Mouse (Mus musculus) MEL (cell line): ENCODE data around the gene Lrrc4b.

ENCODE experiments used
- BHLHE40 ChIP-seq: IDR thresholded peaks from 2 replicates; pipeline ENCODE4 v1.6.1; 2012; ENCODE audit warnings: low read depth, mild to moderate bottlenecking, inconsistent platforms, low read length, improper control_type of control experiment, borderline replicate concordance
- CHD1 ChIP-seq: IDR thresholded peaks from 2 replicates; pipeline ENCODE4 v1.6.1; 2012; ENCODE audit warnings: low read depth, mild to moderate bottlenecking, inconsistent platforms, low read length, improper control_type of control experiment
- CTCF ChIP-seq, 3 experiments: IDR thresholded peaks in 2 of 3; conservative IDR thresholded peaks in 1 of 3; 2 replicates each; pipeline ENCODE4 v1.5.1; 2011 to 2012; ENCODE audit warnings: low read length in 3 of 3, low read depth in 2 of 3, mild to moderate bottlenecking in 2 of 3, improper control_type of control experiment in 1 of 3, inconsistent platforms in 1 of 3, mixed read lengths in 1 of 3, moderate library complexity in 1 of 3; ENCODE audit not compliant: control insufficient read depth in 1 of 3, insufficient read depth in 1 of 3, poor library complexity in 1 of 3, severe bottlenecking in 1 of 3
- E2F4 ChIP-seq: IDR thresholded peaks from 2 replicates; pipeline ENCODE4 v1.6.1; 2011; ENCODE audit warnings: low read depth, low read length, improper control_type of control experiment, borderline replicate concordance
- ELF1 ChIP-seq: IDR thresholded peaks from 2 replicates; pipeline ENCODE4 v1.6.1; 2014; ENCODE audit warnings: low read depth, mild to moderate bottlenecking, inconsistent platforms, low read length, improper control_type of control experiment, moderate library complexity
- EP300 ChIP-seq, 2 experiments: IDR thresholded peaks; 2 replicates each; pipeline ENCODE4 v1.6.1; 2011; ENCODE audit warnings: improper control_type of control experiment in 2 of 2, low read length in 2 of 2, low read depth in 1 of 2, mild to moderate bottlenecking in 1 of 2
- GATA1 ChIP-seq: IDR thresholded peaks from 2 replicates; pipeline ENCODE4 v1.6.1; 2011; ENCODE audit warnings: low read depth, low read length, improper control_type of control experiment
- JUND ChIP-seq: IDR thresholded peaks from 2 replicates; pipeline ENCODE4 v1.6.1; 2011; ENCODE audit warnings: low read depth, mild to moderate bottlenecking, improper control_type of control experiment, low read length
- MEF2A ChIP-seq: IDR thresholded peaks from 2 replicates; pipeline ENCODE4 v1.6.1; 2014; ENCODE audit warnings: low read depth, mild to moderate bottlenecking, inconsistent platforms, low read length, improper control_type of control experiment; ENCODE audit not compliant: poor library complexity, insufficient replicate concordance, severe bottlenecking; ENCODE audit errors: extremely low read depth
- POLR2A ChIP-seq, 2 experiments: IDR thresholded peaks; 2 replicates each; pipeline ENCODE4 v1.6.1; 2011 to 2012; ENCODE audit warnings: low read length in 2 of 2, mild to moderate bottlenecking in 2 of 2, control low read depth in 1 of 2, improper control_type of control experiment in 1 of 2, low read depth in 1 of 2, moderate library complexity in 1 of 2; ENCODE audit not compliant: control insufficient read depth in 1 of 2, insufficient read depth in 1 of 2, poor library complexity in 1 of 2
- POLR2AphosphoS2 ChIP-seq: IDR thresholded peaks from 2 replicates; pipeline ENCODE4 v1.6.1; 2011; ENCODE audit warnings: low read length, improper control_type of control experiment
- RAD21 ChIP-seq: IDR thresholded peaks from 2 replicates; pipeline ENCODE4 v1.6.1; 2011; ENCODE audit warnings: mild to moderate bottlenecking, low read depth, low read length, improper control_type of control experiment
- TBP ChIP-seq: IDR thresholded peaks from 2 replicates; pipeline ENCODE4 v1.8.0; 2011; ENCODE audit warnings: low read depth, low read length, improper control_type of control experiment
- USF1 ChIP-seq: IDR thresholded peaks from 2 replicates; pipeline ENCODE4 v1.6.1; 2014; ENCODE audit warnings: low read depth, mild to moderate bottlenecking, inconsistent platforms, low read length, improper control_type of control experiment, moderate library complexity

DNA sequence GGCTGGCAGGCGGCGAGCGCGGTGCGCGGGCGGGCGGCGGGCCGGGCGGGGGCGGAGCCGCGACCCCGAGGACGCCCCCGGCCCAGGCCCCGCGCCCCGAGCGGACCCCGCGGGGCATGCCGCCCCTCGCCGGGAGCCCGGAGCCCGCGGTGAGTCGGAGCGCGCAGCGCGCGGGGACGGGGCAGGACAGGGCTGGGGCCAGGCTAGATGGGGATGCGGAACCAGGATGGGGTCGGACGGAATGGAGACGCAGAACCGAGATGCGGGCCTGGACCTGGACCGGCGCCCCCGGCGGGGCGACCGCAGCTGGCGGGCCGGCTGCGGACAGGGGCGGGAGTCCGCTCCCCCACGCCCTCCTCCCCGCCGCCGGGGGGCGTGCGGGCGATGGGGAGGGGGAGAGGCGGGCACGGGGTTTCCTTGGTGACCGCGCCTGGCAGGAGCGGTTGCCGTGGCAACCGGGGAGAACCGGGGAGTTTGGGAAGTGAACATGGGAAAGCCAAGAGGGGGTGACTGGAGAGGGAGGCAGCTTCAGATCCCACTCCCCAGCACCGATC lies at the start of gene Lrrc4b:
- TF ChIP-seq BHLHE40 (no peak), ELF1 (no peak), RAD21 (no peak), CTCF (IDR thresholded peaks at IDR 0.05 in 2 of 3, conservative IDR thresholded peaks at IDR 0.05 in 1 of 3; ENCODE audit: control insufficient read depth in 1 of 3, insufficient read depth in 1 of 3, low read depth in 2 of 3, low read length in 3 of 3, poor library complexity in 1 of 3, severe bottlenecking in 1 of 3) (no peak), POLR2A (IDR thresholded peaks at IDR 0.05; ENCODE audit: control insufficient read depth in 1 of 2, insufficient read depth in 1 of 2, low read depth in 1 of 2, low read length in 2 of 2, poor library complexity in 1 of 2) (no peak), CHD1 (no peak), GATA1 (no peak), JUND (no peak), MEF2A (no peak), POLR2AphosphoS2 (no peak), E2F4 (no peak), TBP (no peak), USF1 (no peak), EP300 (IDR thresholded peaks at IDR 0.05; ENCODE audit: low read depth in 1 of 2, low read length in 2 of 2) (no peak)
